Mouse (Mus musculus): ENCODE results near the gene Efnb3. TPM values are rescaled to one million over a fixed set of nuclear protein-coding genes. Genes with fewer than 3 reads are reported as not detected.
A peak's percentile ranks its signal among the peaks of the same experiment; 100 is the strongest.

Efnb3 gene
- polyA plus RNA-seq, 1 experiment, result 0.20 TPM

- Histone ChIP-seq H3K4me3 (replicated peaks) (peak overlapping the region; percentile 88), H3K36me3 (ENCODE audit: control insufficient read depth) (peaks cover 56% of the 10 kb centered on the region), H3K9me3 (ENCODE audit: control insufficient read depth, low read length) (no peaks in the 10 kb centered on the region), H3K4me1 (ENCODE audit: control insufficient read depth) (peaks cover 96% of the 10 kb centered on the region), H3K27me3 (ENCODE audit: control insufficient read depth) (no peaks in the 10 kb centered on the region)
- TF ChIP-seq GATA1 (IDR thresholded peaks at IDR 0.05; ENCODE audit: low read length) (no peak), TAL1 (IDR thresholded peaks at IDR 0.05; ENCODE audit: low read length) (no peak)
Measured at GRCm38 (mm10) chr11:69603516-69603915, 43.5 kb upstream of the Efnb3 start.

GRCm38 (mm10) chr11:69601768-69602167 lies 41.8 kb upstream of the Efnb3 start:
- Histone ChIP-seq H3K4me3 (replicated peaks) (no peak overlapping the region), H3K4me1 (ENCODE audit: control insufficient read depth) (peaks cover 85% of the 10 kb centered on the region), H3K27me3 (ENCODE audit: control insufficient read depth) (no peaks in the 10 kb centered on the region), H3K36me3 (ENCODE audit: control insufficient read depth) (peaks cover 67% of the 10 kb centered on the region), H3K9me3 (ENCODE audit: control insufficient read depth, low read length) (no peaks in the 10 kb centered on the region)
- TF ChIP-seq TAL1 (IDR thresholded peaks at IDR 0.05; ENCODE audit: low read length), result no peak
- TF ChIP-seq GATA1 (IDR thresholded peaks at IDR 0.05; ENCODE audit: low read length), result no peak

GRCm38 (mm10) chr11:69600098-69600497 lies 40.1 kb upstream of the Efnb3 start:
- H3K9me3 ChIP-seq (ENCODE audit: control insufficient read depth, low read length), result no peaks in the 10 kb centered on the region
- H3K4me3 ChIP-seq (replicated peaks), result peak overlapping the region; percentile 36
- H3K4me1 ChIP-seq (ENCODE audit: control insufficient read depth), result peaks cover 71% of the 10 kb centered on the region
- no peaks in the 10 kb centered on the region for H3K27me3 ChIP-seq (ENCODE audit: control insufficient read depth)
- H3K36me3 ChIP-seq (ENCODE audit: control insufficient read depth), result peaks cover 76% of the 10 kb centered on the region
- TF ChIP-seq GATA1 (IDR thresholded peaks at IDR 0.05; ENCODE audit: low read length) (no peak), TAL1 (IDR thresholded peaks at IDR 0.05; ENCODE audit: low read length) (no peak)

- H3K4me3 ChIP-seq (replicated peaks), result peak overlapping the region; percentile 36
- no peaks in the 10 kb centered on the region for H3K27me3 ChIP-seq (ENCODE audit: control insufficient read depth)
- peaks cover 83% of the 10 kb centered on the region for H3K36me3 ChIP-seq (ENCODE audit: control insufficient read depth)
- H3K9me3 ChIP-seq (ENCODE audit: control insufficient read depth, low read length), result no peaks in the 10 kb centered on the region
- no peak for TF ChIP-seq GATA1 (IDR thresholded peaks at IDR 0.05; ENCODE audit: low read length)
- no peak for TF ChIP-seq TAL1 (IDR thresholded peaks at IDR 0.05; ENCODE audit: low read length)
- H3K4me1 ChIP-seq (ENCODE audit: control insufficient read depth), result peaks cover 68% of the 10 kb centered on the region
Measured at GRCm38 (mm10) chr11:69599436-69599835, 39.4 kb upstream of the Efnb3 start.

GRCm38 (mm10) chr11:69594853-69595252 lies 34.8 kb upstream of the Efnb3 start:
- TF ChIP-seq GATA1 (IDR thresholded peaks at IDR 0.05; ENCODE audit: low read length), result no peak
- no peak for TF ChIP-seq TAL1 (IDR thresholded peaks at IDR 0.05; ENCODE audit: low read length)
- H3K27me3 ChIP-seq (ENCODE audit: control insufficient read depth), result no peaks in the 10 kb centered on the region
- H3K9me3 ChIP-seq (ENCODE audit: control insufficient read depth, low read length), result no peaks in the 10 kb centered on the region
- peaks cover 78% of the 10 kb centered on the region for H3K36me3 ChIP-seq (ENCODE audit: control insufficient read depth)
- no peak overlapping the region for H3K4me3 ChIP-seq (replicated peaks)
- peaks cover 59% of the 10 kb centered on the region for H3K4me1 ChIP-seq (ENCODE audit: control insufficient read depth)

GRCm38 (mm10) chr11:69592799-69593198 lies 32.8 kb upstream of the Efnb3 start:
- H3K4me3 ChIP-seq (replicated peaks), result no peak overlapping the region
- H3K36me3 ChIP-seq (ENCODE audit: control insufficient read depth), result peaks cover 83% of the 10 kb centered on the region
- no peaks in the 10 kb centered on the region for H3K9me3 ChIP-seq (ENCODE audit: control insufficient read depth, low read length)
- H3K27me3 ChIP-seq (ENCODE audit: control insufficient read depth), result no peaks in the 10 kb centered on the region
- H3K4me1 ChIP-seq (ENCODE audit: control insufficient read depth), result peaks cover 66% of the 10 kb centered on the region
- TF ChIP-seq GATA1 (IDR thresholded peaks at IDR 0.05; ENCODE audit: low read length) (no peak), TAL1 (IDR thresholded peaks at IDR 0.05; ENCODE audit: low read length) (no peak)

- Histone ChIP-seq H3K9me3 (ENCODE audit: control insufficient read depth, low read length) (no peaks in the 10 kb centered on the region), H3K27me3 (ENCODE audit: control insufficient read depth) (no peaks in the 10 kb centered on the region), H3K36me3 (ENCODE audit: control insufficient read depth) (peaks cover 83% of the 10 kb centered on the region), H3K4me1 (ENCODE audit: control insufficient read depth) (peaks cover 69% of the 10 kb centered on the region), H3K4me3 (replicated peaks) (no peak overlapping the region)
- TF ChIP-seq TAL1 (IDR thresholded peaks at IDR 0.05; ENCODE audit: low read length) (no peak), GATA1 (IDR thresholded peaks at IDR 0.05; ENCODE audit: low read length) (no peak)
Measured at GRCm38 (mm10) chr11:69591899-69592637, 32.1 kb upstream of the Efnb3 start.

- no peak overlapping the region for H3K4me3 ChIP-seq (replicated peaks)
- H3K36me3 ChIP-seq (ENCODE audit: control insufficient read depth), result peaks cover 85% of the 10 kb centered on the region
- H3K27me3 ChIP-seq (ENCODE audit: control insufficient read depth), result no peaks in the 10 kb centered on the region
- TF ChIP-seq TAL1 (IDR thresholded peaks at IDR 0.05; ENCODE audit: low read length) (no peak), GATA1 (IDR thresholded peaks at IDR 0.05; ENCODE audit: low read length) (no peak)
- no peaks in the 10 kb centered on the region for H3K9me3 ChIP-seq (ENCODE audit: control insufficient read depth, low read length)
- peaks cover 74% of the 10 kb centered on the region for H3K4me1 ChIP-seq (ENCODE audit: control insufficient read depth)
Measured at GRCm38 (mm10) chr11:69591424-69591823, 31.4 kb upstream of the Efnb3 start.

- Histone ChIP-seq H3K4me3 (replicated peaks) (peak overlapping the region; percentile 36), H3K9me3 (ENCODE audit: control insufficient read depth, low read length) (no peaks in the 10 kb centered on the region), H3K4me1 (ENCODE audit: control insufficient read depth) (peaks cover 82% of the 10 kb centered on the region), H3K36me3 (ENCODE audit: control insufficient read depth) (peaks cover 84% of the 10 kb centered on the region), H3K27me3 (ENCODE audit: control insufficient read depth) (no peaks in the 10 kb centered on the region)
- TF ChIP-seq TAL1 (IDR thresholded peaks at IDR 0.05; ENCODE audit: low read length), result no peak
- no peak for TF ChIP-seq GATA1 (IDR thresholded peaks at IDR 0.05; ENCODE audit: low read length)
Measured at GRCm38 (mm10) chr11:69590622-69591021, 30.6 kb upstream of the Efnb3 start.

Measured in erythroblast, embryonic 14.5 days (primary cell).